Mouse (Mus musculus): ENCODE data around the gene Dnaic1. TPM values are rescaled to one million over a fixed set of nuclear protein-coding genes. Genes with fewer than 3 reads are reported as not detected.

The Dnaic1 gene
- polyA plus RNA-seq, 1 experiment from 2014 or later: 0.62 TPM

GRCm38 (mm10) chr4:41658566-41659384 is 89.2 kb downstream of the Dnaic1 start:
- H3K9ac ChIP-seq (ENCODE audit: low read length): no peak overlapping the region
- ATAC-seq (ENCODE audit: insufficient read depth, low FRiP score, low TSS enrichment): peak; percentile 32; the same call in 1 of the 2 replicates
- peaks cover 48% of the 10 kb centered on the region for H3K4me1 ChIP-seq (ENCODE audit: control insufficient read depth, insufficient read depth, low read length)
- H3K27me3 ChIP-seq (ENCODE audit: control insufficient read depth, insufficient read depth, low read length): no peaks in the 10 kb centered on the region
- WGBS: 14% methylated on average over 22 of the region's 25 CpGs
- H3K4me3 ChIP-seq (ENCODE audit: low read depth, low read length): no peak overlapping the region
- peak overlapping the region; percentile 17; the same call in 1 of the 2 replicates for H3K27ac ChIP-seq (ENCODE audit: low read depth, low read length)
- H3K9me3 ChIP-seq (ENCODE audit: control insufficient read depth, low read length): no peaks in the 10 kb centered on the region
- peaks cover 8% of the 10 kb centered on the region for H3K36me3 ChIP-seq (ENCODE audit: control insufficient read depth, insufficient read depth, low read length)
- no peak for DNase-seq (ENCODE audit: low spot score)
- no peak overlapping the region for H3K4me2 ChIP-seq (ENCODE audit: low read depth)

- peaks cover 8% of the 10 kb centered on the region for H3K36me3 ChIP-seq (ENCODE audit: control insufficient read depth, insufficient read depth, low read length)
- no peaks in the 10 kb centered on the region for H3K27me3 ChIP-seq (ENCODE audit: control insufficient read depth, insufficient read depth, low read length)
- peak overlapping the region; percentile 9; the same call in 1 of the 2 replicates for H3K9ac ChIP-seq (ENCODE audit: low read length)
- H3K4me1 ChIP-seq (ENCODE audit: control insufficient read depth, insufficient read depth, low read length): peaks cover 53% of the 10 kb centered on the region
- H3K9me3 ChIP-seq (ENCODE audit: control insufficient read depth, low read length): no peaks in the 10 kb centered on the region
- ATAC-seq (ENCODE audit: insufficient read depth, low FRiP score, low TSS enrichment) (no peak), DNase-seq (ENCODE audit: low spot score) (no peak)
- peak overlapping the region; percentile 51 for H3K27ac ChIP-seq (ENCODE audit: low read depth, low read length)
- 49% methylated on average over 13 of the region's 13 CpGs for WGBS
- H3K4me2 ChIP-seq (ENCODE audit: low read depth): no peak overlapping the region
- H3K4me3 ChIP-seq (ENCODE audit: low read depth, low read length): no peak overlapping the region
These were observed 90.0 kb downstream of the Dnaic1 start for GRCm38 (mm10) chr4:41659556-41659955.

- Histone ChIP-seq H3K9ac (ENCODE audit: low read length) (no peak overlapping the region), H3K4me3 (ENCODE audit: low read depth, low read length) (no peak overlapping the region), H3K9me3 (ENCODE audit: control insufficient read depth, low read length) (no peaks in the 10 kb centered on the region), H3K27me3 (ENCODE audit: control insufficient read depth, insufficient read depth, low read length) (no peaks in the 10 kb centered on the region), H3K27ac (ENCODE audit: low read depth, low read length) (no peak overlapping the region), H3K4me1 (ENCODE audit: control insufficient read depth, insufficient read depth, low read length) (peaks cover 66% of the 10 kb centered on the region), H3K4me2 (ENCODE audit: low read depth) (no peak overlapping the region), H3K36me3 (ENCODE audit: control insufficient read depth, insufficient read depth, low read length) (peaks cover 8% of the 10 kb centered on the region)
- peak; percentile 73 for DNase-seq (ENCODE audit: low spot score)
- WGBS: 21% methylated on average over 11 of the region's 11 CpGs
- no peak for ATAC-seq (ENCODE audit: insufficient read depth, low FRiP score, low TSS enrichment)
These were observed 91.4 kb downstream of the Dnaic1 start for GRCm38 (mm10) chr4:41660851-41661430.

GRCm38 (mm10) chr4:41662723-41663122 is 93.1 kb downstream of the Dnaic1 start:
- Histone ChIP-seq H3K9me3 (ENCODE audit: control insufficient read depth, low read length) (no peaks in the 10 kb centered on the region), H3K27me3 (ENCODE audit: control insufficient read depth, insufficient read depth, low read length) (no peaks in the 10 kb centered on the region), H3K4me3 (ENCODE audit: low read depth, low read length) (no peak overlapping the region), H3K4me1 (ENCODE audit: control insufficient read depth, insufficient read depth, low read length) (peaks cover 69% of the 10 kb centered on the region), H3K27ac (ENCODE audit: low read depth, low read length) (0 out of 2 replicates have a peak overlapping the region, but pooled peaks have one; percentile 23), H3K4me2 (ENCODE audit: low read depth) (no peak overlapping the region), H3K9ac (ENCODE audit: low read length) (no peak overlapping the region), H3K36me3 (ENCODE audit: control insufficient read depth, insufficient read depth, low read length) (peaks cover 6% of the 10 kb centered on the region)
- DNase-seq (ENCODE audit: low spot score): peak; percentile 56
- no peak for ATAC-seq (ENCODE audit: insufficient read depth, low FRiP score, low TSS enrichment)
- WGBS: 52% methylated on average over 11 of the region's 11 CpGs

DNA sequence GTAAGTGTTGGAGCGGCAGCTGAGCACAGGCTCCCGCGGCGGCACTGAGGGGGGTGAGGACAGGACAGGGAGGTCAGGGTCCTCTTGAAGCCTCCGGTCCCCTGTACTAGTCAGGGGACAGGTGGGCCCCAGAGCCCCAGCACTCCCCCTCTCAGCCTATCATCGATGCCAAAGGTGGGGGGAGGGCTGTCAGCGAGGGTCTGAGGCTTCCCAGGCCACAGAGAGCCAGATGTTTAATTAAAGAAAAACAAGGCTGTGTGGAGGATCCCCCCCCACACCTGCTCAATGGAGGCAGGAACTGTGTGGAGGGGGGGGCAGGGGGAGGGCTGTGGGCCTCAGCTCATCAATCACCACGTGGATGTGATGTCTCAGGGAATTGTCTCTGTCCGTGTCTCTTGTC is 94.0 kb downstream of the Dnaic1 start:
- Histone ChIP-seq H3K27me3 (ENCODE audit: control insufficient read depth, insufficient read depth, low read length) (no peaks in the 10 kb centered on the region), H3K9ac (ENCODE audit: low read length) (no peak overlapping the region), H3K36me3 (ENCODE audit: control insufficient read depth, insufficient read depth, low read length) (peaks cover 2% of the 10 kb centered on the region; the same call in 1 of the 2 replicates), H3K4me2 (ENCODE audit: low read depth) (no peak overlapping the region), H3K27ac (ENCODE audit: low read depth, low read length) (no peak overlapping the region), H3K4me1 (ENCODE audit: control insufficient read depth, insufficient read depth, low read length) (peaks cover 63% of the 10 kb centered on the region), H3K9me3 (ENCODE audit: control insufficient read depth, low read length) (no peaks in the 10 kb centered on the region), H3K4me3 (ENCODE audit: low read depth, low read length) (no peak overlapping the region)
- DNase-seq (ENCODE audit: low spot score) (no peak), ATAC-seq (ENCODE audit: insufficient read depth, low FRiP score, low TSS enrichment) (no peak)
- 33% methylated on average over 9 of the region's 9 CpGs for WGBS

- no peaks in the 10 kb centered on the region for H3K27me3 ChIP-seq (ENCODE audit: control insufficient read depth, insufficient read depth, low read length)
- no peak overlapping the region for H3K4me2 ChIP-seq (ENCODE audit: low read depth)
- H3K36me3 ChIP-seq (ENCODE audit: control insufficient read depth, insufficient read depth, low read length): peaks cover 2% of the 10 kb centered on the region; the same call in 1 of the 2 replicates
- no peak for ATAC-seq (ENCODE audit: insufficient read depth, low FRiP score, low TSS enrichment)
- no peaks in the 10 kb centered on the region for H3K9me3 ChIP-seq (ENCODE audit: control insufficient read depth, low read length)
- no peak for DNase-seq (ENCODE audit: low spot score)
- H3K9ac ChIP-seq (ENCODE audit: low read length): no peak overlapping the region
- WGBS: 51% methylated on average over 7 of the region's 7 CpGs
- peaks cover 55% of the 10 kb centered on the region for H3K4me1 ChIP-seq (ENCODE audit: control insufficient read depth, insufficient read depth, low read length)
- no peak overlapping the region for H3K4me3 ChIP-seq (ENCODE audit: low read depth, low read length)
- H3K27ac ChIP-seq (ENCODE audit: low read depth, low read length): no peak overlapping the region
These were observed 95.0 kb downstream of the Dnaic1 start for GRCm38 (mm10) chr4:41664533-41664932.

DNA sequence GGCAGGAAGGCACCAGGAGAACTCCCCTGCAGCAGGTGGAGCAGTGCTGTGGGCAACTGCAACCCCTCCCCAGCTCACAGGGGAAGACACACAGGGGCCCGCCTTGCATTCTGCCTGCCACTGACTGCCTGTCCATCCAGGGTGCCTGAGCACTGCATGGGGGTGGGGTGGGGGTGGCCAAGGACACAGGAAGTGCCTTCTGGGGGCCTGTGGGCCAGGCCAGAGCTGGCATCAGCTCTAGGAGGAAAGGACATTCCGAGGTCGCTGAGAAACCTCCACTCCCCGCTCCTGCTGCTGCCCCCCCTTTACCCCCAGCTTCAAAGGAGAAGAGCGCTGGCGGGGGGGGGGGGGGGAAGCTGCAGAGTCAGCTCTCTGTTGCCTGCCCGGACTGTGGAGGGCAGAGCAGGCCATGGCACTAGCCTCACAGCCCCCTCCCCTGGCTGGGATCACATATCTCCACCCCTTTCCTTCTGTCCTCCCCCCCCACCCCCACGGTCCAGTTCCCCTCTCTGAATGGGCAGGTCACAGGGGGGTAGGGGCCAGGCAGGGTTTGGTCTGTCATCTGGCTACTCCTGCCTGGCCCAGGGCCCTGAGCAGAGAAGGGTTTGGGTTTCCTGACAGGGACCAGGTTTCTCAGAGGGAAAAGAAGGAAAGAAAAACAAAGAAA is 95.6 kb downstream of the Dnaic1 start:
- H3K9ac ChIP-seq (ENCODE audit: low read length): 0 out of 2 replicates have a peak overlapping the region, but pooled peaks have one; percentile 5
- H3K27me3 ChIP-seq (ENCODE audit: control insufficient read depth, insufficient read depth, low read length): no peaks in the 10 kb centered on the region
- H3K4me1 ChIP-seq (ENCODE audit: control insufficient read depth, insufficient read depth, low read length): peaks cover 51% of the 10 kb centered on the region
- DNase-seq (ENCODE audit: low spot score) (no peak), ATAC-seq (ENCODE audit: insufficient read depth, low FRiP score, low TSS enrichment) (no peak)
- H3K4me2 ChIP-seq (ENCODE audit: low read depth): no peak overlapping the region
- 9% methylated on average over 5 of the region's 8 CpGs for WGBS
- no peaks in the 10 kb centered on the region for H3K9me3 ChIP-seq (ENCODE audit: control insufficient read depth, low read length)
- H3K4me3 ChIP-seq (ENCODE audit: low read depth, low read length): no peak overlapping the region
- peak overlapping the region; percentile 7; the same call in 1 of the 2 replicates for H3K27ac ChIP-seq (ENCODE audit: low read depth, low read length)
- peaks cover 2% of the 10 kb centered on the region; the same call in 1 of the 2 replicates for H3K36me3 ChIP-seq (ENCODE audit: control insufficient read depth, insufficient read depth, low read length)

GRCm38 (mm10) chr4:41666646-41667045 is 97.1 kb downstream of the Dnaic1 start:
- Histone ChIP-seq H3K4me1 (ENCODE audit: control insufficient read depth, insufficient read depth, low read length) (peaks cover 38% of the 10 kb centered on the region), H3K27ac (ENCODE audit: low read depth, low read length) (no peak overlapping the region), H3K27me3 (ENCODE audit: control insufficient read depth, insufficient read depth, low read length) (no peaks in the 10 kb centered on the region), H3K9ac (ENCODE audit: low read length) (no peak overlapping the region; the same call in 1 of the 2 replicates), H3K9me3 (ENCODE audit: control insufficient read depth, low read length) (no peaks in the 10 kb centered on the region), H3K36me3 (ENCODE audit: control insufficient read depth, insufficient read depth, low read length) (peaks cover 2% of the 10 kb centered on the region; the same call in 1 of the 2 replicates), H3K4me3 (ENCODE audit: low read depth, low read length) (no peak overlapping the region), H3K4me2 (ENCODE audit: low read depth) (no peak overlapping the region)
- ATAC-seq (ENCODE audit: insufficient read depth, low FRiP score, low TSS enrichment) (no peak), DNase-seq (ENCODE audit: low spot score) (no peak)
- WGBS: 80% methylated on average over 10 of the region's 11 CpGs

Data from neural tube, embryonic 11.5 days (tissue).